Mouse (Mus musculus): Measurements from ENCODE around the gene Spast. TPM values are rescaled to one million over a fixed set of nuclear protein-coding genes. Genes with fewer than 3 reads are reported as not detected.
"Not testable (repeated sequence)": the region's sequence is repeated elsewhere in the genome, so short reads cannot be mapped to it uniquely, and the experiment has no call there.

The Spast gene
- polyA plus RNA-seq (2016; fragmentation: Nextera tagmentation; extraction: Ambion mirVana): 11.8 and 12.3 TPM in 2 replicates

DNA sequence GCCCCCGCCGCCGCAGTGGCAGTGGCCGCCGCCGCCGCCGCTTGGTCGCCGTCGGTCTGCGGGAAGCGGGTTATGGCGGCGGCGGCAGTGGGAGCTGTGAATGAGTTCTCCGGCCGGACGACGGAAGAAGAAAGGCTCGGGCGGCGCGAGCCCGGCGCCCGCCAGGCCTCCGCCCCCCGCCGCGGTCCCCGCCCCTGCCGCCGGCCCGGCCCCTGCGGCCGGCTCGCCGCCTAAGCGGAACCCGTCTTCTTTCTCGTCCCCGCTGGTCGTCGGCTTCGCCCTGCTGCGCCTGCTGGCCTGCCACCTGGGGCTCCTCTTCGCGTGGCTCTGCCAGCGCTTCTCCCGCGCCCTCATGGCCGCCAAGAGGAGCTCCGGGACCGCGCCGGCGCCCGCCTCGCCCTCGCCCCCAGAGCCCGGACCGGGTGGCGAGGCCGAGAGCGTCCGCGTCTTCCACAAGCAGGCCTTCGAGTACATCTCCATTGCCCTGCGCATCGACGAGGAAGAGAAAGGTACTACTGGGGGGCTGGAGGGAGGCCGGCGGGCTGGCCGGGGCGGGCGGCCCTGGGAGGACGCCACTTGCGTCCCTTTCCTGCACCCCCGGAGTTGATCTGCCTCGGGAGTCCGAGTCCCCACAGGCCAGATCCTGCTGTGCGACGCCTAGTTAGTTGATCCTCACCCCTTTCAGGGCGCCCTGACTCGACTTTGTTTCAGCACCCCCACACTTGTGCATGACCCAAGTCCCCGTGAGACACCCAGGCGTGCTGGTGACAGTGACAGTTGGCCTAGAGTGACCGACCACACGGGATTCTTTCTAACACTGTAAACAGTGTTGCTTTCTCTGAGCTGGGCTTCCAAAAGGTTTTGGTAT is at the start of gene Spast:
Spast (plus strand) TSS at position 51 of the 868 bp plus-strand sequence.
- no peaks in the 10 kb centered on the region for H3K27me3 ChIP-seq (ENCODE audit: insufficient read depth, poor library complexity, severe bottlenecking)
- H3K9me3 ChIP-seq: no peaks in the 10 kb centered on the region
- WGBS: under 1% methylated on average over 84 of the region's 90 CpGs
- DNase-seq (ENCODE audit: low spot score): peak; percentile 86
- peaks cover 21% of the 10 kb centered on the region for H3K4me1 ChIP-seq
- peaks cover 5% of the 10 kb centered on the region for H3K36me3 ChIP-seq
- peak within 1 kb of the TSS; percentile 97 for H3K27ac ChIP-seq
- H3K4me3 ChIP-seq: peak within 1 kb of the TSS; percentile 98

DNA sequence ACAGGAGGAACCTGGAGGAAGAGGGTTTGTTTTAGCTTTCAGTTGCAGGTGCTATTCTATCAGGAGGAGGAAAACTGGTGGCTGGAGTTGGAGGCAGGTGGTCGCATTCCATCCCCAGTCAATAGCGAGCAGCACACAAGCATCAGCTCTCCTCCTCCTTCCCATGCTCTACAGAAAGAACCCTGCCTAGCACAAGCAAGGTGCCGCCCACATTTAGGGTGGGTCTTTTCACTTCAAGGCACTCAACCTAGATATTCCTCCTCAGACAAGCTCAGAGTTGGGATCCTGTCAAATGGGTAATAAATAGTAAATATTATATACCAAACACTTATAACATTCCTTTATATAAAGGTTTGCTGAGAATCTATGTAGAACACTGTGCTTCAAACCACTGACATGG is 48.6 kb upstream of the Spast start:
- Histone ChIP-seq H3K9me3 (no peaks in the 10 kb centered on the region), H3K4me1 (peaks cover 29% of the 10 kb centered on the region), H3K27me3 (ENCODE audit: insufficient read depth, poor library complexity, severe bottlenecking) (no peaks in the 10 kb centered on the region), H3K36me3 (peaks cover 12% of the 10 kb centered on the region), H3K4me3 (no peak overlapping the region), H3K27ac (no peak overlapping the region)
- 79% methylated on average over 3 of the region's 3 CpGs for WGBS
- DNase-seq (ENCODE audit: low spot score): no peak

DNA sequence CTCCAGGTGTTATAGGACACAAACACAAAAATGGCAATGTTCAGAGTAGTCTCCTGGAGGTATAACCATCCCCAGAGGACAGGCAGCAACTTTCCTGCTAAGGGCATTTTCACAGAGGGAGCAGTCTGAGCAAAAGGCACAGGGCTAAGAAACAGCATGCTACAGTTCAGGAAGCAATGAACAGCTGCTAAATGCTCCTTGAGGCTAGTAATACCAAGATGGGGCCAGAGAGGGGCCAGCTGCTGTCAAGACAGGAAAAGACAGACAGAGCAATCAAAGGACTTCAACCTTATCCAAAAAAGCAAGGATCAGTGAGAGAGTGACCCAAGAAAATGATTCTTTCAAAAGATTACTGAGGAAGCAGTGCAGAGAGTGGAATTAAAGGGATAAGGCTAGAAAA is 47.9 kb upstream of the Spast start:
- H3K27ac ChIP-seq: no peak overlapping the region
- H3K36me3 ChIP-seq: peaks cover 12% of the 10 kb centered on the region
- no peak for DNase-seq (ENCODE audit: low spot score)
- no peaks in the 10 kb centered on the region for H3K9me3 ChIP-seq
- peaks cover 30% of the 10 kb centered on the region for H3K4me1 ChIP-seq
- H3K4me3 ChIP-seq: no peak overlapping the region
- no peaks in the 10 kb centered on the region for H3K27me3 ChIP-seq (ENCODE audit: insufficient read depth, poor library complexity, severe bottlenecking)

DNA sequence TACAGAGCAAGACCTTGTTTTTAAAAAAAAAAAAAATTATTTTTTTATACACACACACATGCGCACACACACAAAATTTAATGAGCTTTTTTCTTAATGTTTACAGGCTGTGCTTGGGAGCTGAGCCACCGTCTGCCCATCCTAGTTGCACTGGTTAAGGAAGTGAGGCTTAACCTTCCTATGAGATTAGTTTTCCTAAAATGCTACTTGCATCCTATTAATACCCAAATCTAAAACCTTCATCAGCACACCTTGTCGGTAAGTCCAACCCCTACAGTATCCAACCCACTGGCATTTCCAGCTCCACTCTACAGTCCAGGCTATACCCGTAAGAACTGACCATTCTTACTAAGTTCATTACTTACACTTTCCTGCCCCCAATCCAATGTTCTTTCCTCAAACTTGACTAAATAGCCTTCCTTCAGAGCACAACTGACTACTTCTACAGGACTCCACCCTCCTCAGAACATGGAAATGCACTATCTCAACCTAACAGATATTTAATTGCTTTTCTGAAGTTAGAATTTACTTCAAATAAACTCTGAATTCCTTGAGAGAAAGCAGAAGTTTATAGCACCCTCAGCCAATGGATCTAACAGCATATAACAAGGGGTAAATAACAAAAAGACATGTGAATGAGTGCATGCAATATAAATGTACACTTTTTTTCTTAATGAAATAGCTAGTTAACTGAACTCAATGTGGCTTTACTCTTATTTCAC is 47.0 kb upstream of the Spast start:
- Histone ChIP-seq H3K27me3 (ENCODE audit: insufficient read depth, poor library complexity, severe bottlenecking) (no peaks in the 10 kb centered on the region), H3K4me3 (no peak overlapping the region), H3K36me3 (peaks cover 12% of the 10 kb centered on the region), H3K4me1 (peaks cover 30% of the 10 kb centered on the region), H3K9me3 (no peaks in the 10 kb centered on the region), H3K27ac (no peak overlapping the region)
- WGBS: 81% methylated on average over 4 of the region's 4 CpGs
- DNase-seq (ENCODE audit: low spot score): no peak

DNA sequence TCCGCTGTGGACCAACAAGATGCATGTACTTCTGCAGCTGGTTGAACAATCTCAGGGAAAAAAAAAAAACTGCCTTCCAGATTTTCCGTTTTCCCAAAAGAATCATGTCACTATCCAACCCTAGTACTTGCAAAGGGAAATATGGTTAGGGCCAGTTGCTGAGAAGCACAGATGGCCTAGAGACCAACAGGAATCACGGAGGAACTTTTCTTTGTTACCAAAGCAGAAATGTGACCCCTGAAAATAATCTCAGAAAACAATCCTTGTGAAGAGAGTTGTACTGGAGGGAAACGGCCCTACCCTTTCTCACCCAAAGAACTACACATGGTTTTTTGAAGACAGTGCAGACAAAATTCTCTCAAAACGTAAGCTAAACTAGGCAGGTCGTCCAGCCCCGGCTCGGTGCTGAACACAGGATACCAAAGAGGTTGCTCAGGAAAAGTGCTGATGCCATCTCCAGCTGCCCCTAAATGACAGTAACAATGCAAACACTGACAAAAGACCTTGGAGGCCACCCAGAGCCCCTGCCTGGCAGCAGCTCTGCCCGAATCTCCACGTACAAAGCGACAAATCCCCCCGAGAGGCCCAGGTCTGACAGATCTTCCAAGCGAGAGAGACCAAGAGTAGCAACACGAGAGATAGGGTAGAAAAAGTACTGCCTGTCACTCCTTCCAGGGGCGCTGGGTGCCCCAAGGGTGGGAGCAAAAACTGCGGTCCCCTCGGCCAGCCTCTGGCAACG is 44.9 kb upstream of the Spast start:
- peak overlapping the region; percentile 94 for H3K4me3 ChIP-seq
- peaks cover 13% of the 10 kb centered on the region for H3K36me3 ChIP-seq
- H3K9me3 ChIP-seq: no peaks in the 10 kb centered on the region
- DNase-seq (ENCODE audit: low spot score): no peak
- peak overlapping the region; percentile 98 for H3K27ac ChIP-seq
- no peaks in the 10 kb centered on the region for H3K27me3 ChIP-seq (ENCODE audit: insufficient read depth, poor library complexity, severe bottlenecking)
- WGBS: 2% methylated on average over 18 of the region's 18 CpGs
- peaks cover 22% of the 10 kb centered on the region for H3K4me1 ChIP-seq

DNA sequence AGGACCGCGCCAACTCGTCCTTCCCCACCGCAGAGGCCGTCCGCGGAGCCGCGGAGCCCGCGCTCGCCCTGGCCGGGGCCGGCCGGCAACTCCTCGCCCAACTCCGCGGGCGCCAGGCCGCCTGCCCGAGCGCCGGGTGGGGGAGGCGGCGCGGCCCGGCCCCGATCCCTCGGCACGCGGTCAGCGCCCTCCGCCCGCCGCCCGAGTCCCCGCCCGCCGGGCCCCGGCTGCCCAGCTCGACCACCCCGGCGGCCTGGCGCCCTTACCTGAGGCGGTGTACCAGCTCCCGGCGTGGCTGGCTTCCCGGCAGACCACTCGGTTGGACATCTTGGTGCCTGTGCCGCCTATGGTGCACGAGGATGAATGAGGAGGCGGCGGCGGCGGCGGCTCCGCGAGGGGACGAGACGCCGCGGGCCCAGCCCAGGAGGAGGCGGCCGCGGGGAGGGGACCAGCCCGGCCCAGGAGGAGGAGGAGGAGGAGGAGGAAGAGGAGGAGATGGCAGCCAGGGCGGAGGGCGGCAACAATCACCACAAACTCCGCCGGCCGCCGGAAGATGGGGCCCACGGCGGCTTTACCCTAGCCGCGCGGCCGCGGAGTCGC is 44.3 kb upstream of the Spast start:
- peak; percentile 92 for DNase-seq (ENCODE audit: low spot score)
- H3K9me3 ChIP-seq: no peaks in the 10 kb centered on the region
- peaks cover 16% of the 10 kb centered on the region for H3K36me3 ChIP-seq
- peak overlapping the region; percentile 98 for H3K27ac ChIP-seq
- no peaks in the 10 kb centered on the region for H3K27me3 ChIP-seq (ENCODE audit: insufficient read depth, poor library complexity, severe bottlenecking)
- WGBS: under 1% methylated on average over 79 of the region's 80 CpGs
- H3K4me1 ChIP-seq: peaks cover 19% of the 10 kb centered on the region; the same call in 1 of the 2 replicates
- H3K4me3 ChIP-seq: peak overlapping the region; percentile 94

DNA sequence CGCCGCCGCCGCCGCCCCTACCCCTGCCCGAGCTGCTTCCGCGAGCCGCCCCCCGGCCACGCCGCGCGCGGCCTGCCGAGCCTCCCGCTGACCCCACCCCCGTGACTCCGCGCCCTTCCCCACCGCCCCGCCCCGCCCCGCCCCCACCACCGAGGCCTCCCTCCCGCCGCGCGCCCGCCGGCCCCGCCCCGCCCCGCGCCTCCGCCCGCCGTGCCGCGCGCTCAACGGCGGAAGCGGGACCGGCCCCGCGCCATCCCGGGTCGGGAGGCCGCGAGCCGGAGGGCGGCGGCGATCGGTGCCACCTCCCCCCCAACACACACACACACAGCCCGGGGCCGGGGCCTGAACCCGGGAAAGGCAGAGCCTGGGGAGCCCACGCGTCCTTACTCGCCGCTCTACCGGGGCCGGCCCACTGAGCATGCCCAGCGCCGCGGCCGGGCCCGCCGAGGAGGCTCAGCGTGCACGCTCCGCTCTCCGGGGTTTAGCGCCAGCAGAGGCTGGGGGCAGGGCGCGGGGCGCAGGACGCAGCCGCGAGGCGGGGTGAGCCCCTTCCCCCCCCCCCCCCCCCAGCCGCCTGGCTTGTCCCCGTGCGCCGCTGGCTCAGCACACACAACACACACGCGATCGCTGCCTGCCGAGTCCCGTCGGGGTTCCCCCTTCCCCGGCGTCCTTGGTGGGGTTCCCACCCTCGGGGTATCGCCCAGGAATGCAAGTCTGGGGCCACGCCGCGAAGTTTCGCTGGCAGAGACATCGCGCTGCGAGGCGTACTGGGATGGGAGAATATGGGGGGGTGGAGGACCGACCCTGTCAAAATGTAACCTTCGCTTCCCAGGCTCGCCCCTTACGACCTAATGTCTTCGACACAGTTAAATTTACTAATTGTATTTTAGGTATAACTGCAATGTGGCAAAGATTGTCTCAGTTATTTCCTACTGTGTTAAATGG is 43.5 kb upstream of the Spast start, which contains the start of gene Memo1:
Memo1 (minus strand) TSS at position 496 of the 945 bp plus-strand sequence.
- peak within 1 kb of the TSS; percentile 98 for H3K27ac ChIP-seq
- peaks cover 23% of the 10 kb centered on the region for H3K36me3 ChIP-seq
- peaks cover 15% of the 10 kb centered on the region; the same call in 1 of the 2 replicates for H3K4me1 ChIP-seq
- DNase-seq (ENCODE audit: low spot score): peak; percentile 92
- H3K27me3 ChIP-seq (ENCODE audit: insufficient read depth, poor library complexity, severe bottlenecking): no peaks in the 10 kb centered on the region
- H3K9me3 ChIP-seq: no peaks in the 10 kb centered on the region
- WGBS: 1% methylated on average over 96 of the region's 110 CpGs
- peak within 1 kb of the TSS; percentile 94 for H3K4me3 ChIP-seq

DNA sequence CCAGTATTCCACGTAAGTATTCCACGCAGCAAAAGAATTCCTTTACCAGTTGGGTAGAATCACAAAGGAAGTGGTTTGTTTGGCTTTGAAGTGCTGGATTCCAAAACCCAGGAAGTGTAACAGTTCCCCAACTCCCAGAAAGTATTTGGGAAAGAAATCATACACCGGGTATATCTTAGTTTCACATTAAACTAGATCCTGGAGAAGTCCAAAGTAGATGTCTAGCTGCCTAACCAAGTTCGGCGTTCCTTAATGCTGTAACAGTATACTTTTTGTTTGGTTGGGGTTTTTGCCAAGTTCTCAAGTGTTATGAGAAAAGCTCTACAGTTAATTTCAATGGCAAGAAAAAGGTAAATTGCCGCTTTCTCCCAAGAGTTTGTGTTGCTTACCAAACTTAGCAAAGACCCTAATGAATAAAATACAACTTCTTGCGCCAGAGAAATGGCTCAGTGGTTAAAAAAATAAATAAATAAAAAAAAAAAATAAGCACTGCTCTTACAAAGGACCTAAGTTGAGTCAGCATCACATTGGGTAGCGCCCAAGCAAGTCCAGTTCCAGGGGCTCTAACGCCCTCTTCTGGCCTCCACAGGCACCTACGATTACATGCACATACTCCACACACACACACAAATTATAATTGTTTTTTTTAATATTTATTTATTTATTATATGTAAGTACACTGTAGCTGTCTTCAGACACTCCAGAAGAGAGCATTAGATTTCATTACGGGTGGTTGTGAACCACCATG is 42.5 kb upstream of the Spast start:
- H3K27me3 ChIP-seq (ENCODE audit: insufficient read depth, poor library complexity, severe bottlenecking): no peaks in the 10 kb centered on the region
- H3K4me3 ChIP-seq: peak overlapping the region; percentile 94
- H3K36me3 ChIP-seq: peaks cover 33% of the 10 kb centered on the region
- no peak for DNase-seq (ENCODE audit: low spot score)
- 43% methylated on average over 11 of the region's 11 CpGs for WGBS
- H3K4me1 ChIP-seq: peaks cover 7% of the 10 kb centered on the region; the same call in 1 of the 2 replicates
- H3K27ac ChIP-seq: peak overlapping the region; percentile 98
- H3K9me3 ChIP-seq: no peaks in the 10 kb centered on the region

DNA sequence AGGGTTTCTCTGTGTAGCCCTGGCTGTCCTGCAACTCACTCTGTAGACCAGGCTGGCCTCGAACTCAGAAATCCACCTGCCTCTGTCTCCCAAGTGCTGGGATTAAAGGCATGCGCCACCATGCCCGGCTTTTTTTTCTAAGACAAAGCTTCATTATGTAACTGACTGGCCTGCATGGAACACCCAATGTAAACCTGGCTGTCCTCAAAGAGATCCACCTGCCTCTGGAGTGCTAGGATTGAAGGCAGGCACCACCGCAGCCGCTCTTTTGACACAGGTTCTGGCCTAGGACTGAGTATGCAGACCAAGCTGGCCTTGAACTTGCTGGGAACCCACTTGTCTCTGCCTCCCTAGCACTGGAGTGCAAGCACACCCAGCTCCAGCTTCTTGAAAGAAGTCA is 41.8 kb upstream of the Spast start:
- H3K9me3 ChIP-seq; H3K4me1 ChIP-seq; H3K27ac ChIP-seq; H3K4me3 ChIP-seq; DNase-seq (ENCODE audit: low spot score); H3K27me3 ChIP-seq (ENCODE audit: insufficient read depth, poor library complexity, severe bottlenecking): not testable (repeated sequence)
- WGBS: 91% methylated on average over 5 of the region's 5 CpGs
- H3K36me3 ChIP-seq: peaks cover 40% of the 10 kb centered on the region

DNA sequence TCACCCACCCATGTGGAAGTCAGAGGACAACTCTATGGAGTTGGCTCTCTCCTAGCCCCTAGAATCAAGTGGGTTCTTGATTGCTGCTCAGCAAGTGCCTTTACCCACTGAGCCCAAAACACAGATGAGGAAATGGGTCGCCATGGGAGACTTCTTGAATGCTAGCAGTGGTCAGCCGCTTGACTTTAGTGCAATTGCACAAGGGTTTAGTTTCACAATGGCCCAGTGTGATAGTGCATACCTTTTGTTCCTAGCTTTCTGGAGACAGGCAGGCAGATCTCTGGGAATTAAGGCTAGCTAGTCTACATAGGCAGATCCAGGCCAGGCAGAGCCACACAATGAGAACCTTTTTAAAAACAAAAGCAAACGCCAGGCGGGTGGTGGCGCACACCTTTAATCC is 38.7 kb upstream of the Spast start:
- DNase-seq (ENCODE audit: low spot score): no peak
- no peak overlapping the region for H3K4me3 ChIP-seq
- no peak overlapping the region for H3K27ac ChIP-seq
- WGBS: 93% methylated on average over 5 of the region's 5 CpGs
- no peaks in the 10 kb centered on the region for H3K27me3 ChIP-seq (ENCODE audit: insufficient read depth, poor library complexity, severe bottlenecking)
- H3K9me3 ChIP-seq: no peaks in the 10 kb centered on the region
- H3K36me3 ChIP-seq: peaks cover 58% of the 10 kb centered on the region
- 0 out of 2 replicates have a peak, but pooled peaks cover 3% of the 10 kb centered on the region for H3K4me1 ChIP-seq

DNA sequence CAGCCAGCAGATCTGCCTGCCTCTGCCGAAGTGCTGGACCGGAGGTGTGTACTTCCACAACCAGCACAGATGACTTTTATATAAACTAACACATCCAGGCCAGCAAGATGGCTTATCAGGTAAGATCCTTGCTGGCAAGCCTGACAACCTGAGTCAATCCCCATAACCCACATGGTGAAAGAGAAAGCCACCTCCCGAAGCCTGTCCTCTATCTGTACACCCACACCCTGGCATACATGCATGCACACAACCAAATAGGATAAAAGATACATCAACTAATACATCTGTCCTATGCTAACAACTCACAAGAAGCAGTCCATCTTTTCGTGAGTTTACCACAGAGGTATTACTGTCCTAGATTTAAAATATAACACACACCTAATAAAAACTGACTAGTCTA is 34.7 kb upstream of the Spast start:
- Histone ChIP-seq H3K36me3 (peaks cover 83% of the 10 kb centered on the region), H3K9me3 (no peaks in the 10 kb centered on the region), H3K4me1 (no peaks in the 10 kb centered on the region), H3K27ac (no peak overlapping the region), H3K27me3 (ENCODE audit: insufficient read depth, poor library complexity, severe bottlenecking) (no peaks in the 10 kb centered on the region), H3K4me3 (no peak overlapping the region)
- WGBS: 91% methylated on average over 4 of the region's 4 CpGs
- no peak for DNase-seq (ENCODE audit: low spot score)

All from heart, embryonic 10.5 days (tissue).